Mouse (Mus musculus) stomach, embryonic 16.5 days (tissue): ENCODE measurements at regions not wholly inside any gene's neighbourhood (a gene's known extent, or its start where the extent isn't known, plus 50 kb on each side); places are given as distances from the start of the nearest gene placed in this dataset.

Experiments
- ATAC-seq: fragments of 200-750 bp; cut with Nextera tagmentation; 2 replicates; pipeline ENCODE4 v1.8.0; 2017; ENCODE audit warnings: moderate number of reproducible peaks, moderate TSS enrichment; ENCODE audit not compliant: insufficient read depth, low FRiP score
- H3K27ac ChIP-seq: fragments of 300-500 bp; sonication (generic); 2 replicates; pipeline ENCODE4 v1.5.1; 2014; ENCODE audit warnings: low read length
- H3K27me3 ChIP-seq: fragments of 300-500 bp; sonication (generic); 2 replicates; pipeline ENCODE4 v1.6.1; 2014; ENCODE audit warnings: low read length, control low read depth, mixed read lengths; ENCODE audit not compliant: control insufficient read depth, insufficient read depth
- H3K36me3 ChIP-seq: fragments of 300-500 bp; sonication (generic); 2 replicates; pipeline ENCODE4 v1.6.1; 2014; ENCODE audit warnings: low read length; ENCODE audit not compliant: control insufficient read depth, insufficient read depth
- H3K4me1 ChIP-seq: fragments of 300-500 bp; sonication (generic); 2 replicates; pipeline ENCODE4 v1.6.1; 2014; ENCODE audit warnings: low read length, control low read depth, mixed read lengths; ENCODE audit not compliant: control insufficient read depth, insufficient read depth
- H3K4me2 ChIP-seq: fragments of 300-500 bp; sonication (generic); 2 replicates; pipeline ENCODE4 v1.6.1; 2014; ENCODE audit warnings: low read depth, low read length, mixed read lengths
- H3K4me3 ChIP-seq: fragments of 300-500 bp; sonication (generic); replicated peaks from 2 replicates; pipeline ENCODE4 v1.5.1; 2014; ENCODE audit warnings: mild to moderate bottlenecking, low read length
- H3K9ac ChIP-seq: fragments of 300-500 bp; sonication (generic); 2 replicates; pipeline ENCODE4 v1.6.1; 2014; ENCODE audit warnings: low read length
- H3K9me3 ChIP-seq: fragments of 300-500 bp; sonication (generic); replicated peaks from 2 replicates; pipeline ENCODE4 v1.6.1; 2016; ENCODE audit warnings: low read length, control low read depth; ENCODE audit not compliant: control insufficient read depth
- WGBS: fragments of 180-500 bp; shearing (Covaris S2); extraction: QIAGEN DNeasy Blood & Tissue Kit; methylation state at CpG from one replicate; pipeline ENCODE4 v1.1.7; 2014; 5-methylcytosine and 5-hydroxymethylcytosine counted together

GRCm38 (mm10) chr1:105111236-105111635 lies 245.3 kb downstream of the Rnf152 start:
- Histone ChIP-seq H3K4me1 (no peaks in the 10 kb centered on the region), H3K4me2 (no peak overlapping the region), H3K27me3 (no peaks in the 10 kb centered on the region), H3K9ac (no peak overlapping the region), H3K27ac (no peak overlapping the region), H3K4me3 (no peak overlapping the region), H3K36me3 (no peaks in the 10 kb centered on the region), H3K9me3 (no peaks in the 10 kb centered on the region)
- no peak for ATAC-seq
- WGBS, result 63% methylated on average over 4 of the region's 4 CpGs

- H3K4me2 ChIP-seq, result no peak overlapping the region
- no peak overlapping the region for H3K27ac ChIP-seq
- H3K4me1 ChIP-seq, result no peaks in the 10 kb centered on the region
- no peaks in the 10 kb centered on the region for H3K9me3 ChIP-seq
- H3K4me3 ChIP-seq, result no peak overlapping the region
- no peaks in the 10 kb centered on the region for H3K36me3 ChIP-seq
- no peak overlapping the region for H3K9ac ChIP-seq
- no peaks in the 10 kb centered on the region for H3K27me3 ChIP-seq
- WGBS, result 68% methylated on average over 1 of the region's 1 CpGs
- ATAC-seq, result no peak
These were observed 245.8 kb downstream of the Rnf152 start for GRCm38 (mm10) chr1:105110581-105111210.

- Histone ChIP-seq H3K4me3 (no peak overlapping the region), H3K27me3 (no peaks in the 10 kb centered on the region), H3K4me2 (no peak overlapping the region), H3K9me3 (no peaks in the 10 kb centered on the region), H3K27ac (no peak overlapping the region), H3K36me3 (no peaks in the 10 kb centered on the region), H3K4me1 (no peaks in the 10 kb centered on the region), H3K9ac (no peak overlapping the region)
- no peak for ATAC-seq
- WGBS, result 52% methylated on average over 4 of the region's 4 CpGs
These were observed 248.7 kb downstream of the Rnf152 start for GRCm38 (mm10) chr1:105107836-105108235.

- Histone ChIP-seq H3K9ac (no peak overlapping the region), H3K9me3 (no peaks in the 10 kb centered on the region), H3K4me3 (no peak overlapping the region), H3K27ac (no peak overlapping the region), H3K4me1 (no peaks in the 10 kb centered on the region), H3K36me3 (no peaks in the 10 kb centered on the region), H3K27me3 (no peaks in the 10 kb centered on the region), H3K4me2 (no peak overlapping the region)
- no peak for ATAC-seq
- WGBS, result 85% methylated on average over 1 of the region's 1 CpGs
These were observed 249.3 kb downstream of the Rnf152 start for GRCm38 (mm10) chr1:105107257-105107656.

GRCm38 (mm10) chr1:105105211-105105610 lies 251.3 kb downstream of the Rnf152 start:
- no peaks in the 10 kb centered on the region for H3K4me1 ChIP-seq
- H3K9me3 ChIP-seq, result no peaks in the 10 kb centered on the region
- no peak overlapping the region for H3K27ac ChIP-seq
- H3K4me2 ChIP-seq, result no peak overlapping the region
- ATAC-seq, result no peak
- no peaks in the 10 kb centered on the region for H3K27me3 ChIP-seq
- no peak overlapping the region for H3K4me3 ChIP-seq
- H3K9ac ChIP-seq, result no peak overlapping the region
- H3K36me3 ChIP-seq, result no peaks in the 10 kb centered on the region

- H3K27ac ChIP-seq, result no peak overlapping the region
- WGBS, result 57% methylated on average over 2 of the region's 2 CpGs
- H3K27me3 ChIP-seq, result no peaks in the 10 kb centered on the region
- no peak for ATAC-seq
- H3K9me3 ChIP-seq, result no peaks in the 10 kb centered on the region
- no peak overlapping the region for H3K9ac ChIP-seq
- H3K36me3 ChIP-seq, result no peaks in the 10 kb centered on the region
- 0 out of 2 replicates have a peak, but pooled peaks cover 2% of the 10 kb centered on the region for H3K4me1 ChIP-seq
- no peak overlapping the region for H3K4me2 ChIP-seq
- no peak overlapping the region for H3K4me3 ChIP-seq
These were observed 261.4 kb downstream of the Rnf152 start for GRCm38 (mm10) chr1:105095091-105095490.

- 74% methylated on average over 3 of the region's 3 CpGs for WGBS
- Histone ChIP-seq H3K4me3 (no peak overlapping the region), H3K4me1 (0 out of 2 replicates have a peak, but pooled peaks cover 2% of the 10 kb centered on the region)
These were observed 262.0 kb downstream of the Rnf152 start for GRCm38 (mm10) chr1:105094500-105094899.

GRCm38 (mm10) chr1:105093875-105094274 lies 262.6 kb downstream of the Rnf152 start:
- Histone ChIP-seq H3K4me2 (no peak overlapping the region), H3K27ac (peak overlapping the region; percentile 67), H3K36me3 (no peaks in the 10 kb centered on the region), H3K9me3 (no peaks in the 10 kb centered on the region), H3K9ac (no peak overlapping the region), H3K4me3 (no peak overlapping the region), H3K27me3 (no peaks in the 10 kb centered on the region), H3K4me1 (0 out of 2 replicates have a peak, but pooled peaks cover 2% of the 10 kb centered on the region)
- no peak for ATAC-seq
- WGBS, result 83% methylated on average over 3 of the region's 3 CpGs

More at GRCm38 (mm10) chr1:105094500-105094899, 262.0 kb downstream of the Rnf152 start:
- Histone ChIP-seq H3K27ac (no peak overlapping the region), H3K36me3 (no peaks in the 10 kb centered on the region), H3K4me2 (no peak overlapping the region), H3K9me3 (no peaks in the 10 kb centered on the region), H3K27me3 (no peaks in the 10 kb centered on the region), H3K9ac (no peak overlapping the region)
- no peak for ATAC-seq

- H3K4me2 ChIP-seq, result no peak overlapping the region
- ATAC-seq, result peak; percentile 83; the same call in 1 of the 2 replicates
These were observed 263.5 kb downstream of the Rnf152 start for GRCm38 (mm10) chr1:105093012-105093411.

More at GRCm38 (mm10) chr1:105093012-105093411, 263.5 kb downstream of the Rnf152 start:
- Histone ChIP-seq H3K27me3 (no peaks in the 10 kb centered on the region), H3K27ac (peak overlapping the region; percentile 87), H3K9ac (no peak overlapping the region), H3K4me3 (no peak overlapping the region), H3K9me3 (no peaks in the 10 kb centered on the region), H3K36me3 (no peaks in the 10 kb centered on the region), H3K4me1 (0 out of 2 replicates have a peak, but pooled peaks cover 2% of the 10 kb centered on the region)
- WGBS, result 43% methylated on average over 1 of the region's 1 CpGs
